Mouse (Mus musculus): ENCODE measurements around the gene Capn15. TPM values are rescaled to one million over a fixed set of nuclear protein-coding genes. Genes with fewer than 3 reads are reported as not detected.

The Capn15 gene
- polyA plus RNA-seq, 1 experiment from 2014 or later: 21.1 TPM

DNA sequence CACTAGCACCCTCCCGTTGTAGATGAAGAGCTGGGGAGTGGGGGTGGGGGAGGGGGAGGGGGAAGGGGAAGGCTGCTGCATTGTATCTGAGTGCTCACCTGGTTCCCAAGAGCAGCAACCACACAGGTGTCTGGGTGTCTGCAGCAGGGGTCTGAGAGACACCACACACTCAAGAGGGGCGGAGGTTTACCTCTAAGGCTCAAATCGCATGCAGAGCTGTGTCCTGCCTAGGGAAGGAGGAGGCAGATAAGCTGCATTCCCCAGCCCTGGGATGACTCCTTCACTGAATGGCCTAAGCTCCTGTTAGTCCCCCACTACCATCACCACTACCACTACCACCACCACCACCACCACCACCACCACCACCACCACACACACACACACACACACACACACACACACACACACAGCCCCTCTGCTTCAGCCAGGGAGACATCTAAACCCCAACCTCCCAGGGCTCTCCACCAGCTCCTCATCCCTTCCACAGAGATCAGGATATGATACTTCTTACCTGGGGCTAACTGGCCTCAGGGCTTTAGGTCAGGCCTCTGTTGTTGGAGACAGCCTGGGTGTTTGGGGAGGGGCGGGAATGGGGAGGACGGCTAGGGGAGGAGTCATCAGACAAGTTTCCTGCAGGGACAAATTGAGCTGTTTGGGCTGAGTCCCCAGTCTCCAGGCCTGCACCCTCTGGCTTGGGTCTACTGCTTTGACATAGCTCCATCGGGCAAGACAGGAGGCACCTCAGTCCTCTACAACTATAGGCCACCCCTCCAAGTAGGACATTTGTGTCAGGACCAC lies 41.0 kb downstream of the Capn15 start, which contains the start of the genes Pigq and Nhlrc4:
TSS of gene Pigq (minus strand) at position 571 of the 798 bp plus-strand sequence.
TSS of gene Nhlrc4 (minus strand) at position 596 of the 798 bp plus-strand sequence.
- Histone ChIP-seq H3K9me3 (ENCODE audit: control insufficient read depth, low read length) (no peaks in the 10 kb centered on the region), H3K27ac (ENCODE audit: low read length) (no peak within 1 kb of the TSS), H3K4me1 (replicated peaks; ENCODE audit: control insufficient read depth, insufficient read depth, low read length) (peaks cover 8% of the 10 kb centered on the region), H3K27me3 (ENCODE audit: control insufficient read depth, insufficient read depth, low read depth, low read length) (no peaks in the 10 kb centered on the region; the same call in 1 of the 2 replicates), H3K4me2 (ENCODE audit: low read depth, low read length) (no peak within 1 kb of the TSS), H3K9ac (ENCODE audit: low read length) (no peak within 1 kb of the TSS), H3K4me3 (ENCODE audit: low read length) (no peak within 1 kb of the TSS), H3K36me3 (ENCODE audit: control insufficient read depth, insufficient read depth, low read length) (no peaks in the 10 kb centered on the region)
- WGBS: 49% methylated on average over 6 of the region's 6 CpGs
- no peak for ATAC-seq (ENCODE audit: low read depth)

DNA sequence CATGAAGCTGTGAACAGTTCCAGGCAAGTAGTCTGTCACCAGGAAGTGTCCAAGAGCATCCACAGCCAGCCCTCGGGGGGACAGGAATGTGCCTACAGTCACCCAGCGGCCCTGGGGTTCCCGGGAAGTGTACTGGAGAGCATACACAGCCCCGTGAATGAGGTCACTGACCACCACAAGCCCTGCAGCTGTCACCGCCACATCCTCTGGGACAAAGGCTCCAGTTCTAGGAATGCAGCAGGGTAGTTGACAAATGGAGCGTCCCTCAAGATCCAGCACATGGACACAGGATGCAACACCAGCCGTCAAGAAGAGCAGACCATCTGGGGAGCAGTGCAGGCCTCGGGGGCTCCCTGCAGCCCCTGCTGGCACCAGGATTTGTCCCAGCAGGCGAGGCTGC lies 41.8 kb downstream of the Capn15 start:
- Histone ChIP-seq H3K36me3 (ENCODE audit: control insufficient read depth, insufficient read depth, low read length) (peaks cover 1% of the 10 kb centered on the region; the same call in 1 of the 2 replicates), H3K4me2 (ENCODE audit: low read depth, low read length) (no peak overlapping the region), H3K27ac (ENCODE audit: low read length) (no peak overlapping the region), H3K9me3 (ENCODE audit: control insufficient read depth, low read length) (no peaks in the 10 kb centered on the region), H3K4me3 (ENCODE audit: low read length) (no peak overlapping the region), H3K27me3 (ENCODE audit: control insufficient read depth, insufficient read depth, low read depth, low read length) (no peaks in the 10 kb centered on the region), H3K4me1 (replicated peaks; ENCODE audit: control insufficient read depth, insufficient read depth, low read length) (peaks cover 8% of the 10 kb centered on the region), H3K9ac (ENCODE audit: low read length) (no peak overlapping the region)
- no peak for ATAC-seq (ENCODE audit: low read depth)
- WGBS: 63% methylated on average over 9 of the region's 9 CpGs

- Histone ChIP-seq H3K36me3 (ENCODE audit: control insufficient read depth, insufficient read depth, low read length) (peaks cover 3% of the 10 kb centered on the region; the same call in 1 of the 2 replicates), H3K27me3 (ENCODE audit: control insufficient read depth, insufficient read depth, low read depth, low read length) (no peaks in the 10 kb centered on the region), H3K4me2 (ENCODE audit: low read depth, low read length) (no peak overlapping the region), H3K9ac (ENCODE audit: low read length) (no peak overlapping the region), H3K9me3 (ENCODE audit: control insufficient read depth, low read length) (no peaks in the 10 kb centered on the region), H3K4me1 (replicated peaks; ENCODE audit: control insufficient read depth, insufficient read depth, low read length) (peaks cover 8% of the 10 kb centered on the region), H3K4me3 (ENCODE audit: low read length) (no peak overlapping the region), H3K27ac (ENCODE audit: low read length) (no peak overlapping the region)
- 77% methylated on average over 3 of the region's 3 CpGs for WGBS
- no peak for ATAC-seq (ENCODE audit: low read depth)
Measured at GRCm38 (mm10) chr17:25943221-25943620, 42.4 kb downstream of the Capn15 start.

DNA sequence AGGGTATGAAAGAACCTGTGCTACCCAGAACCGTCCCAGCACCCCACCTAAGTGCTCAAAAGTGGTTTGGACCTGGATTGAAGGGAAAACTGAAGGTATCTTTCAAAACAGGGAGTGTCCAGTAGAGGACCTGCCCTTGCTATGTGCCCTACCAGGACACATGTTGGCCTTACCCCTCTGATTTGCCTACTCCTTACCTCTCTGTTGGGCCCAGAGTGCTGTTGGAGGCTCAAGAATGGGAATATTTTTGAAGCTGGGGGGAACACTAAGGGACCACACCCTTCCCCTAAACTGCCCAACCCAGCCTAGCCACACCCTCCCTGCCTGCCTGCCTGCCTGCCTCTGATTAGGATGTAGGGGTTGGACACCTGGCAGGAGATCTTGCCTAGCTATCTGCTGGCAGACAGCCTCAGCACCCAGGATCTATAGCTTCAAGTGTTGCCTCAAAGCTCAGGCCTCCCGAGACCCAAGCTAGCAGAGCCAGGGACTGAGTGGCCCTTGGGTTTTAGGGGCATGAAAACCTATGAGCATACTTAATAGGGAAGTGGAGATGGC lies 42.9 kb downstream of the Capn15 start:
- 62% methylated on average over 2 of the region's 2 CpGs for WGBS
- no peaks in the 10 kb centered on the region for H3K27me3 ChIP-seq (ENCODE audit: control insufficient read depth, insufficient read depth, low read depth, low read length)
- H3K9ac ChIP-seq (ENCODE audit: low read length): peak overlapping the region; percentile 98; the same call in 1 of the 2 replicates
- H3K4me1 ChIP-seq (replicated peaks; ENCODE audit: control insufficient read depth, insufficient read depth, low read length): peaks cover 8% of the 10 kb centered on the region
- no peak overlapping the region for H3K4me3 ChIP-seq (ENCODE audit: low read length)
- H3K9me3 ChIP-seq (ENCODE audit: control insufficient read depth, low read length): no peaks in the 10 kb centered on the region
- H3K4me2 ChIP-seq (ENCODE audit: low read depth, low read length): no peak overlapping the region
- H3K36me3 ChIP-seq (ENCODE audit: control insufficient read depth, insufficient read depth, low read length): peaks cover 3% of the 10 kb centered on the region; the same call in 1 of the 2 replicates
- ATAC-seq (ENCODE audit: low read depth): no peak
- no peak overlapping the region for H3K27ac ChIP-seq (ENCODE audit: low read length)

GRCm38 (mm10) chr17:25941511-25942241 lies 43.9 kb downstream of the Capn15 start:
- H3K27me3 ChIP-seq (ENCODE audit: control insufficient read depth, insufficient read depth, low read depth, low read length): no peaks in the 10 kb centered on the region
- H3K27ac ChIP-seq (ENCODE audit: low read length): peak overlapping the region; percentile 89
- peak overlapping the region; percentile 98 for H3K9ac ChIP-seq (ENCODE audit: low read length)
- peak overlapping the region; percentile 59 for H3K4me2 ChIP-seq (ENCODE audit: low read depth, low read length)
- H3K9me3 ChIP-seq (ENCODE audit: control insufficient read depth, low read length): no peaks in the 10 kb centered on the region
- peaks cover 6% of the 10 kb centered on the region for H3K36me3 ChIP-seq (ENCODE audit: control insufficient read depth, insufficient read depth, low read length)
- 3% methylated on average over 48 of the region's 54 CpGs for WGBS
- ATAC-seq (ENCODE audit: low read depth): peak; percentile 87
- peak overlapping the region; percentile 94 for H3K4me3 ChIP-seq (ENCODE audit: low read length)
- peaks cover 8% of the 10 kb centered on the region for H3K4me1 ChIP-seq (replicated peaks; ENCODE audit: control insufficient read depth, insufficient read depth, low read length)

DNA sequence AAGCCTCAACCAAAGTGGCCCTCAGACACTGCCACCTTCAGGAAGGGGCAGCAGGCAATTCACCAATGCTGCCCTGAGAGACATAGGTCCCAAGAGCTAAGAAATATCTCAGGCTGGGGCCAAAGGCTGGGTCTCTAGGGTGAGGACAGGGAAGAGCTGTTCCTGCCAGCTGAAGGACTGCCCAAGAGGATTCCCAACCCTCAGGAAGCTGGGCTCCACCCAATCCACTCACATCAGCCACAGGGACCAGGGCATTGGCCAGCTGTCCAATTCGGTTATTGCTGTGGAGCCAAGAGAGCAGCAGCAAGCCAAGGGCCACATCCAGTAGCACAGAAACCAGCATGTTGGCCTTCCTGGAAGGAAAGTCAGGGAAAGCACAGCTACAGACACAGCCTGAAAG lies 51.1 kb downstream of the Capn15 start:
- Histone ChIP-seq H3K4me1 (replicated peaks; ENCODE audit: control insufficient read depth, insufficient read depth, low read length) (no peaks in the 10 kb centered on the region), H3K27me3 (ENCODE audit: control insufficient read depth, insufficient read depth, low read depth, low read length) (no peaks in the 10 kb centered on the region), H3K4me3 (ENCODE audit: low read length) (no peak overlapping the region), H3K4me2 (ENCODE audit: low read depth, low read length) (no peak overlapping the region), H3K27ac (ENCODE audit: low read length) (no peak overlapping the region), H3K36me3 (ENCODE audit: control insufficient read depth, insufficient read depth, low read length) (peaks cover 32% of the 10 kb centered on the region), H3K9me3 (ENCODE audit: control insufficient read depth, low read length) (no peaks in the 10 kb centered on the region), H3K9ac (ENCODE audit: low read length) (no peak overlapping the region)
- 90% methylated on average over 1 of the region's 1 CpGs for WGBS
- ATAC-seq (ENCODE audit: low read depth): no peak

DNA sequence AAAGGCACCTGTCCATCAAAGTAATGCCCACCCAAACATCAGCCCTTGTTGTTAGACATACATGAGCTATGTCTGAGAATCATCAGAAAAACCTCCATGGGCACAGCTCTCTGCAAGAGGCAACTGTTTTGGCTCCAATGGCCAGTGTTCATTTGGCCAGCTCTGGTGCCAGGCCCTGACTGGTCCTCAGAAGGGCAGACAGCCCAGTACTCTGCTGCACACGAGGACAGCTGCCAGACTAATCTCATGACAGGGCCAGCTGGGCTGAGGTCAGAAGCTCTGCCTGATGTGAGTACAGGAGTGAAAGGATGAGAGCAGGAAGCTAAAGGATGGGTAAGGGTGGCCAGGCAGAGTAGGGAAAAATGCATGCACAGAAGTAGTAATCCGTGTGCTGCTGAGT lies 60.2 kb downstream of the Capn15 start:
- no peaks in the 10 kb centered on the region for H3K9me3 ChIP-seq (ENCODE audit: control insufficient read depth, low read length)
- H3K4me3 ChIP-seq (ENCODE audit: low read length): no peak overlapping the region
- H3K27me3 ChIP-seq (ENCODE audit: control insufficient read depth, insufficient read depth, low read depth, low read length): no peaks in the 10 kb centered on the region
- no peak overlapping the region for H3K27ac ChIP-seq (ENCODE audit: low read length)
- WGBS: 72% methylated on average over 2 of the region's 2 CpGs
- H3K4me1 ChIP-seq (replicated peaks; ENCODE audit: control insufficient read depth, insufficient read depth, low read length): peaks cover 4% of the 10 kb centered on the region; the same call in 1 of the 2 replicates
- H3K4me2 ChIP-seq (ENCODE audit: low read depth, low read length): no peak overlapping the region
- peaks cover 22% of the 10 kb centered on the region for H3K36me3 ChIP-seq (ENCODE audit: control insufficient read depth, insufficient read depth, low read length)
- ATAC-seq (ENCODE audit: low read depth): no peak
- no peak overlapping the region for H3K9ac ChIP-seq (ENCODE audit: low read length)

DNA sequence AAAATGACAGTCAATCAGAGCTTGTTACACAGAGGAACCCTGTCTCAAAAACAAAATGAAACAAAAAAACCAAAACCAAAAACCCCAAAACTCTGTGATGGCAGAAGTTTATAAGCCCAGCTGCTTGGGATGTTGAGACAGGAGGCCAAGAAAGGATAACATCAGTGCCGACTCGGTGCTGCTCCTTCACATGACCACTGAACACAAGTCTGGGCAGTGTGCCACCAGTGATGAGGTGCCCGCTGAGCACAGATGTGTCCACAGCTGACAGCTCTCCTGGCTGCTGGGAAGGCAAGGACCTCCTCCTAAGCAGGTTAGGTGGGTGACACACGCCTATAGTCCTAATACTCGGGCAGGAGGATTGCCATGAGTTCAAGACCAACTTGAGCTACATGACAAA lies 63.5 kb downstream of the Capn15 start:
- H3K27ac ChIP-seq (ENCODE audit: low read length): no peak overlapping the region
- 52% methylated on average over 5 of the region's 5 CpGs for WGBS
- no peaks in the 10 kb centered on the region for H3K9me3 ChIP-seq (ENCODE audit: control insufficient read depth, low read length)
- H3K4me1 ChIP-seq (replicated peaks; ENCODE audit: control insufficient read depth, insufficient read depth, low read length): peaks cover 16% of the 10 kb centered on the region
- H3K4me2 ChIP-seq (ENCODE audit: low read depth, low read length): no peak overlapping the region
- H3K36me3 ChIP-seq (ENCODE audit: control insufficient read depth, insufficient read depth, low read length): peaks cover 10% of the 10 kb centered on the region
- H3K4me3 ChIP-seq (ENCODE audit: low read length): no peak overlapping the region
- no peaks in the 10 kb centered on the region for H3K27me3 ChIP-seq (ENCODE audit: control insufficient read depth, insufficient read depth, low read depth, low read length)
- ATAC-seq (ENCODE audit: low read depth): no peak
- H3K9ac ChIP-seq (ENCODE audit: low read length): no peak overlapping the region
